Mouse (Mus musculus): ENCODE measurements around the gene Klhl12.

DNA sequence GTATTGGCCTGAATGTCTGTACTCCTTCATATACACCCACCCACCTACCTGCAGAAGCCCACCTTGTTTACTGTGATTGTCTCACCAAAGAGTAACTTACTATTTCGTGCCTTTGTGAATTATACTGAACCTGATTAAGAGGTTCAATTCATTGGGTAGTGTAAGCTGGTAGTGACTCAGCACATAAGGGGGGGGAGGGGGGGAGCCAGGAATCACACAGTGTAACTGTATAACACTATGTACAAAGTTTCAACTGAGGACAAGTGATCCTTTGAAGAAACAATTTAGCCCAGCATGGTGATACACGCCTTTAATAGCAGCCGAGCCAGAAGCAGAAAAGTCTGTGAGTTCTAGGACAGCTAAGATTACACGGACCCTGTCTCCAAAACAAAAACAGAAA, 21.9 kb upstream of the Klhl12 start:
- TF ChIP-seq POLR2A (IDR thresholded peaks at IDR 0.05; ENCODE audit: low read depth, low read length) (no peak), CTCF (IDR thresholded peaks at IDR 0.05; ENCODE audit: extremely low read depth, insufficient read depth, insufficient read length, insufficient replicate concordance) (no peak)

Data from spleen, adult 2 months (tissue).